Mouse (Mus musculus): Measurements from ENCODE around the gene Spem1.

The Spem1 gene

DNA sequence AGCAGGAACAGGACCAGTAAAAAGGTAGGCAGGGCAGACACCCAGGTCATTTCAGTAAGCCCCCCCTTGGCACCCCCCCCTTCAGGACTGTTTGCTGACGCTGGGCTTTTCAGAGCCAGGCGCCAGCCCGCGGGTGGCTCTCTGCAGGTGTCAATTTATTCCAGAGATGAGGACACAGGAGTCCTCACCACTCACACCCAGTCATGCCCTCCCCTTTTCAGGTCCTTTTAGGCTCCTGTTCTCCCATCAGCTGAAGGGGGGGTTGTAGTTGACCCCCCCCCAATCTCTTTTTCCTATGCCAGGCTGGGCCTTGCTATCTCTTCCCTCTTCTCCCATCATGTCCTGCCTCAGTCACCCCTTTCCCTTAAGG, 14.0 kb upstream of the Spem1 start:
- peak in 1 of 2 experiments; percentile 56 for DNase-seq

DNA sequence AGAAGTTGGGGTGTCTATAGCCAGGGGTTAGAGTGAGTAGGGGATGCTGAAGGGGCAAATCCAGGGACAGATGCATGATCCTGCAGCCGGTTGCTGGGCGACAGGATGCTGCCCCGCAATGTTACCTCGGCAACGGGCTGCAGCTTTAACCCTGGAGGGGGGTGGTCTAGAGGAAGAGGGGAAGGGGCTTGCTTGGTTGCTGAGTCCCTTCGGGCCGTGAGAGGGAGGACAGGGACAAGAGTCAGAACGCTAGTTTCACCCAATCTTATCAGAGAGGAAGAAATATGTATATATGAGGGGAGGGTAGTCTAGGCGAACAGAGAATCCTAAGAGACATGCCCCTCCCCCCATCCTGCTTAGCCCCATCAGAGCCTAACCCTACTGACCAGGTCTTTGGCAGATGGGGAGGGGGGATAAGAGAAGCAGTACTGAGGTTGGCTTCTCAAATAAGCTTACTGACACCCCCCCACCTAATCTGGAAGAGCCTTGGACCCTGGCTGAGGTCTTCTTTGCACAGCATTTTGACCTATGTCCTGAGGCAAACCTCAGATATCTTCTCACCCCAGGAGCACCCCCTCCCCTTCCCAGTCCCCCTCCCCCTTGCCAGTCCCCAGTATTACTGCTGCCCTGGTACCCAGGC, 13.5 kb upstream of the Spem1 start:
- DNase-seq, result peak in 1 of 2 experiments; percentile 50

DNA sequence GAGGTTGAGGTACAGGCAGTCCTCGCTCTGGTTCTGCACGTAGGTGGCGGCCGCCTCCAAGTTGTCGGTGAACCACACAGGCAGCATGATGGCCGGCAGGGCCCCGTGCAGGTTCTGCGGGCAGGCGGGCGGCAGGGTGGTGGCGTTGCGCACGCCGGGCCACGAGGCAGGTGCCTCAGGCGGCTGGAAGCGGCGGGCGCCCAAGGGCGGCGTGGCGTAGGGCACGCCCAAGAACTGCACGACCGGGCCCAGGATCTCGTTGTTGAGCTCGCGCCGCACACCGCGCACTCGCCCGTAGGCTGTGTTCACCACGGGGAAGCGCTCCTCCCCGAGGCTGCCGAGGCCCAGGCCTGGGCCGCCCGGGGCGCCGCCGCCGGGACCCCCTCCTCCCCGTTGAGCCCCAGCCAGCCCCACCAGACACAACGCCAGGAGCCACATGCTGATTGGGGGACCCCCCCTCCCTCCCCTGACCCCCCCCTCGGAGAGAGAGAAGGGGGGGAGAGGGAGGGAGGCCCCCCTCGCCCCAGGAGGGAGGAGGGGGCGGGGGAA, 12.1 kb upstream of the Spem1 start:
- DNase-seq, result no peak

DNA sequence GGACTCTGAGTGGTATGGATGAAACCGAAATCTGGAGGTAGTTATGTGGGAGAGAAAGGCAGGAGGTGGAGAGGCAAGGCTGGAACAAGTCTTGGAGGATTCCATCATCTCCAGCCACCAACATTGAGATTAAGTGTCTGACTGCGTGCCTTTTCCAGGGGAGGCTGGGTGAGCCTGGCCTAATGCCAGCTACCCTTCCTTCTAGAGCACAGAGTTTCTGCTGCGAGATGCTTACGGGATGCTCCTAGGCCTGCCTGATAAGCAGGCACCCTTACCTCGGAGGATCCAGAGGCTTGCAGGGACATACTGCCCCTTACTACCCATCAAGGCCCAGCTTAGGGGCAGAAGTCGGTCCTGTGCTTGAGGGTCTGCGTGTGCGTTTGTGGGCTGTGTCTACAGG, 11.6 kb upstream of the Spem1 start:
- no peak for DNase-seq

DNA sequence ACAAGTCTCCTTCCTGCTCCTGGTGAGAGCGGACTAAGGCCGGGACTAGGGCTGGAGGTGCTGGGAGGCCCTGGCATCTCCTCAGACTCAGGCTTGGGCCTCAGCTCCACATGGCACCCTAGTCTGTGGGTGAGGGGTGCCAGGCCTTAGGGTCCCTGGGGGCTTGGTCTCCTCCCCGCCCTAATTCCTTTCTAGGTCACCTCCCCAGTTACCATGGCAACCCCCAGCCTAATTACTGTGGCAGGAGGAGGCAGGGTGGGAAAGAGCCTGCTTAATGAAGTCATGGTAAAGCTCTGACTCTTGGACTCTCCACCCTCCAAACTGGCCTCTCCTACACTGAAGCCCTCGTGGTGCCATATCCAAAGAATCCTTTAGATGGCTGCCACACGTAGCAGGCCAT, 6.9 kb upstream of the Spem1 start:
- DNase-seq, result peak; percentile 57 to 60

DNA sequence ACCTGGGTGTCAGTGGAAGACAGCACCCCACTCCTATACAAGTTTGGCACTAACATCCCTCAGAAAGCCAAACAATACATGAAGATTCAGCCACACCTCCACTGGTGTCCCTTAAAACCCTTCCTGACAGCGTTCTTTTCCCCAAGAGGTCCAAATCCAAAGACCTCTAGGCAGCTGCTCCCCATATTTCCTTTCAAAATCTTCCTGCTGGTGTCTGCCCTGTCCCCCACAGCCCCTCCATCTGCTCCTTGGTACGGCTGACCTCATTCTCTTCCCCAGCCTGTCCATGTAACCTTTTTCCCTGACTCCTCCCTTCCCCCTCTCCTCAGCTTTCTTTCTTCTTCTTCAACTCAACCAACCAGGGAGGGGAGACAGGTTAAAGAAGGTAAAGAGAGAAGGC, 1.5 kb upstream of the Spem1 start:
- peak in 1 of 2 experiments; percentile 61 for DNase-seq

DNA sequence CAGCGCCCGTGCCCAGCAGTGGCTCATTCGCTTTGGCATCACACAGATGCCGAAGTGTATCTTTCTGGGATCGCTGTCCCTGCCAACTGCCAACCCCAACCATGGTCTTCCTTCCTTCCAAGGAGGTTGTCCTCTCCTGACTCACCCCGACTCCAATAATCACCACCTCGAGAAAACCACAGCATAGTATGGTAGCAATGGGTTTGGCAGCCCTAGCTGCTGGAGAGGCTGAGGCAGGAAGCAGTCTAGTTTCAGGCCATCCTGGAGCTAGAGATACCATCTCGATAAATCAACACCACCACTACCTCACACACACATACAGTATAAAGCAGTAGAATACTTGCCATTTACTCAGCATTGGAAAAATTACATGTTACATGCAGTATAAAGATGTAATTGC, 3.1 kb downstream of the Spem1 start:
- no peak for DNase-seq

DNA sequence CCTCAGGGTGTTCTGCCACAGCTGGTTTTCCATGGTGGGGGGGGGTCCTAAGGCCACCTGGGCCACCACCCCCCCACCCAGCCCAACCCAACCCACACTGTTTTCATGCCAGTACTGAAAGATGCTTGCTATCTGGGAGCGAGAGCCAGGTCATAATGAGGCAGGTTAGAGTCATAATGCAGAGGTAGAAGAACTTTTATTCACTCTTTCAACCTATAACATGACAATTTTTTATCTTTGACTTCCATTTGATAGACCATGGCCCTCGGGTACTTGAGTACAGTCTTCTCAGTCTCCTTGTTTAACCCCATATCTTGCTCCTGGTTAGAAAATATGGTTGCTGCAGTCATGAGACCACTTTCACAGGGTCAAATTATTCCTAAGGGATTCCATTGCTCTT, 3.6 kb downstream of the Spem1 start, which contains the start of gene Spem2:
TSS of gene Spem2 (minus strand) at position 101 of the 400 bp plus-strand sequence.
- DNase-seq, result no peak

DNA sequence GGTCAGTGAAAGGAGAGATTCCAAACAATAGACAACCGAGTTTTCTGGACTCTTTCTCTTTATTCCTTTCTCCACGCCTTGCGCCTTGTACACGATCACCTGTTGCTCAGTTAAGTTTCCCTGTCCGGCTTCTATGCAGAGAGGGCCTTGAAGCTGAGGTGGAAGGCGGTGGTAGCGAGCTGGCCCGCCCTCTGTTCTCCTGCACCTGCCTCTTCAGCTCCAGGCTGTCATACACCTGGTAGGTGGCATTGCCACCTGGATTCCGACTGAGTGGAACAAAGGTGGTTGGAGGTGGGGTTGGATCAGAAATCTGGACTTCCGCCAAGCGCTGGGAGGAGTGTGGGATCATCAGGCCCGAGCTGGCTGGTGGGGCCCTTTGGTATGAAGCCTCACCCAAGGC, 5.5 kb downstream of the Spem1 start:
- DNase-seq, result no peak

DNA sequence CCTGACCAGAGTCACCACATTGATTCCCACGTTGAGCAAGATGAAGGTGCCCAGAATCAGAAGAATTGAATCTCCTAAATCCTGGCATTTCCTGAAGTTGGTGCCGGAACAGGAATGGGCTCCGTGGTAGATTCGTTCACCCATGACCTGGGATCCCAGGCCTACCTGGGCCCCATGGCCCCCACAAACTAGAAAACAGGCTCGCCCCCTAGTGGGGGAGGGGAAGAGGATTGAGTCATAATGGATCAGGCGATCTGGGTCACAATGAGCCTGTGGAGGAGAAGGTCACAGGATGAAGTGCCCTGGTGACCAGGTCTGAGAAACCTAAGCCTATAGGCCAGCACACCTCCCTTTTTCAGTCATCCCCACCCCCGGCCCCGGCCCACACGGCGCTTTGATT, 6.8 kb downstream of the Spem1 start, which contains the start of gene Gm39566:
TSS of gene Gm39566 (minus strand) at position 144 of the 400 bp plus-strand sequence.
- DNase-seq, result no peak

DNA sequence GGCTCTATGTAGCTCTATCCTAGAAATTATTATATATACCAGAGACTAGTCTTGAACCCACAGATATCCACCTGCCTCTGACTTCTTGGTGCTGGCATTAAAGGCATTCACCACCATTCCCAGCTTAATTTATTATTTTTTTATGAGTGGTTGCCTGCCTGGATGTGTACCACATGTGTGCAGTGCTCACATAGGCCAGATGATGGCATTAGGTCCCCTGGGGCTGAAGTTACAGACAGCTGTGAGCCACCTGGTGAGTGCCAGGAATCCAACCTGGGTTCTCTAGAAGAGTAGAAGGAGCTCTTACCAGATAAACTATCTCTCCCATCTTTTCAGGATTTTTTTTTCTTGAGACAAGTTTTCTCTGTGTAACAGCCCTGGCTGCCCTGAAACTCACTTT, 11.7 kb downstream of the Spem1 start:
- DNase-seq, result no peak

DNA sequence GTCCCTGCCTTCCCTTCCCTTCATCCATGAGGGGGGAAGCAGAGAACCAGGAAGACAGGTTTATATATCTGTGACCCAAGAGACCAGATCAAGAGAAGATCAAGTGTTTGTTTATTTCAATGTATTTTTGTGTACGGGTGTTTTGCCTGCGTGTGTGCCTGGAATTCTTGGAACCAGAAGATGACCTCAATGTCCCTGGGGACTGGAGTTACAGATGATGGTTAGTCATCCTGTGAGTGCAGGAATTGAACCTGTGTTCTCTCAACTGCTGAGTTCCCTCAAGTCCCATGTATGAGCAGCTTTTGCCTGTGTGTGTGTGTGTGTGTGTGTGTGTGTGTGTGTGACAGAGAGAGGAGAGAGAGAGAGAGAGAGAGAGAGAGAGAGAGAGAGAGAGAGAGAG, 14.3 kb downstream of the Spem1 start:
- DNase-seq, result no peak

DNA sequence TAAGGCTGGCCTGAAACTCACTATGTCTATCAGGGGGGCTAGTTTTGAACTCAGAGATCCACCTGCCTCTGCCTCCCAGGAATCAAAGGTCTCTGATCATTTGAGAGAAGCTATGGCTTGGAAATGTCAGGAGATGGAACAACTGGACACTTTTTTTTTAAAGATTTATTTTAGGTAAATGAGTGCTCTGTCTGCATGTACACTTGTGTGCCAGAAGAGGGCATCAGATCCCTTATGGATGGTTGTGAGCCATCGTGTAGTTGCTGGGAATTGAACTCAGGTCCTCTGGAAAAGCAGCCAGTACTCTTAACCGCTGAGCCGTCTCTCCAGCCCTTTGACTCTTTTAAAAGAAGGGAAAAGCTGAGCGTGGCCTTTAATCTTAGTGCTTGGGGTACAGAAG, 15.6 kb downstream of the Spem1 start:
- no peak for DNase-seq

DNA sequence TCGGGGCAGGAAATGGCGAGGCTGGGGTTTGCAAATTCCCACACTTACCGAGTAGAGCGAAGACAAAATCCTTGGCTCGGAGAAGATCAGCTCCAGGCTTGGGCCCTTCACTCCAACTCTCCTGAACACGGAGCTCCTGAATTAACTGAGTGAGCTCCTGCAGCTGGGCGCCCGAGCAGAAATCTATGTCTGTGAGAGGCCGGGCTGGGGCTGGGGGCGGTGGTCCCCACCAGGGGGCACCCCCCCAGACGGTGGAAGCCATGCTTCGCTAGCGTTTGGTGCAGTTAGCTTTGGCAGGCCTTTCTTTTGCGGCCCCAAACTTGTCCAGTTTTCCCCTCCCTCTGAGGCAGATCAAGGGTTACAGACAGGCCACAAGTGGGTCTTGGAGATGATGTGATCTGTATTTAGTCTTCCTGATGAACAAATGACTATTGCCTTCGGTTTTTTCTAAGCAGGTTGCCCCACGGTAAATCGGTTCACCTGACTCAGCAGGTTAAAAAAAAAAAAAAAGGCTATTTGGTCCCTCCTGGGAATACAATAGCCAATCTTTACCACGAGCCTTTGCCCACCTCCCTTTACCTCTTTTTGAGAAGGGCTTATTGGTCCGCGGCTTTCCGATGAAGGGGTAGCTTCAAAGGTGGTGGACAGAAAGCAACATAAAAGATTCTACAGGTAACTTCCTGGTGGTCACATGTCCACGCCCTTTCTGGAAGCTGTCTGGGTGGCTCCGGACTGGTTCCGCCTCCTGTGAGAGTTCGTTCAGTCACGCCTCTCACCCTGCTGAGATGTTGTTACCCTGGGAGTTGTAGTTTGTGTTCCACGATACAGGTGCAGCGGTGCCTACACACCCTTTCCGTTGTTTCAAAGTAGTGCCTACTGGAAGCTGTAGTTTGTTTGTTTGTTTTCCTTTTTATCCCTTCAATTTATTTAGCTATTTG, 16.7 kb downstream of the Spem1 start, which contains the start of gene Tmem102:
TSS of gene Tmem102 (minus strand) at position 653 of the 938 bp plus-strand sequence.
- DNase-seq, result no peak

DNA sequence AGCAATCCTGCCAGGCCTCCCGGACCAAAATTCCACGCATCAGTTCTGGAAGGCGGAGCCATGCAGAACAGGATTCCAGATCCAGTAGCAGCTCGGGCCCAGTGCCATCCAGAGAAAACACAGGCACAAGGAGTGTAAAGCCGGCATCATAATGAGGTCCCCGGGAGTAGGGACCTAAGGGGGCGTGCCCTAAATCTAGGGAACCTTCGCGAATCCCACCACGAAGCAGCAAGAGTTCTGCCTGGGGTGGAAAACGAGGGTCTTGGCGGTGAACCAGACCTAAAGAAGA, 17.4 kb downstream of the Spem1 start:
- peak in 1 of 2 experiments; percentile 45 for DNase-seq

DNA sequence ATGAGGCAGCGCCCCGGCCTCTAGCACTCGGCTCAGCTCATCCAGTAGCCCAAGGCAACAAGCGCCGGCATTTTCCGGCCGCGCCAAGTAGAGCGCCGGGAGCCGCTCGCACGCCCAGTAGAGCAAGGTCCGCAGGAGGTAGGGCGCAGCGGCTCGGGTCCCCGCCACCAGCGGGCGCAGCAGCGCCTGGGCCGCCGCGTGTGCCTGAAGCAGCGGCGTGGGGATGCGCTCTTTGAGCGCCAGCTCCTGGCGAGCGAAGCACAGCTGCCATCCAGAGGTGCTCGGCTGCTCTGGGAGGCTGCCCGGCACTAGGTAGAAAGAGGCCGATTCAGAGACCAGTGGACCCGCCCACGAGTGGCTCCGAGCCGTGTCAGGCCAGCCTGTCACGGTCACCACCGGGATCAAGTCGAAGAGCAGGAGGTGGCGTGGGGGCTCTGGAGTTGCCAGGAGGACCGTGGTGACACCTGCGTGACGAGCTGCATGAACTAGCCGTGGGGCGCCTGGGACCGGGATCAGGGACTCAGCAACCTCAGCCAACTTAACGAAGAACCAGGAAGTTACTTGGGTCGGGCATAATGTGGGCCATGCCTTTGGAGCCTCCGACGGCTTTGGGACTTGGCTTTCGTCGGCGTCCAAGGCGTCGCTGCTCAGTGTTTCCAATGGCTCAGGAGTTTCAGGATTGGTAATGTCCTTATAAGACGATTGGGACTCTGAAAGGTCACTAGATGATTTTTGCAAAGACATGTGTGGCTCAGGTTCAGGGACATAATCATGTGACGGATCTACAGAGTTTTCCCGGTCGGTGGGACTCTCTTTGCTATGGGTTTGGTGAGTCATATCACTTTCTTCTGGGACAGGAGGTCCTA, 18.0 kb downstream of the Spem1 start:
- peak; percentile 68 to 70 for DNase-seq

DNA sequence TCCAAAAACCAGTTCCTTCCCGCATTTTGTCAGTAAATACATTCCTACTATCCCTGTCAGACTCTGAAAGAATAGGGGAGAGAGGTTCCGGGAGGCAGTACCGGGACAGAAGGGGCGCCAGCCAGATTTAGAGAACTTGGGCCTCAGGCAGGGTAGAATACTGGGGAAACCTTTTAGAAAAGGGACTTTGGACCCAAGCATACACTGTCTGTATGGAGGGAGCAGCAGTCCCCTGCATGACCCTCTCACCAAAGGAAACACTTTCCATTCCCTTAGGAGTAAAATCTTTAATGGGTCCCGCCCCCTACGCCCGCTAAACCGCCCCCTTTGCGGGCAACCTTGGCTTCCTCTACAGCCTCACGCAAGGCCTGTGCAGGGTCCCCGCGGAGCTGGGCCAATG, 18.7 kb downstream of the Spem1 start:
- DNase-seq, result peak in 1 of 2 experiments; percentile 31

DNA sequence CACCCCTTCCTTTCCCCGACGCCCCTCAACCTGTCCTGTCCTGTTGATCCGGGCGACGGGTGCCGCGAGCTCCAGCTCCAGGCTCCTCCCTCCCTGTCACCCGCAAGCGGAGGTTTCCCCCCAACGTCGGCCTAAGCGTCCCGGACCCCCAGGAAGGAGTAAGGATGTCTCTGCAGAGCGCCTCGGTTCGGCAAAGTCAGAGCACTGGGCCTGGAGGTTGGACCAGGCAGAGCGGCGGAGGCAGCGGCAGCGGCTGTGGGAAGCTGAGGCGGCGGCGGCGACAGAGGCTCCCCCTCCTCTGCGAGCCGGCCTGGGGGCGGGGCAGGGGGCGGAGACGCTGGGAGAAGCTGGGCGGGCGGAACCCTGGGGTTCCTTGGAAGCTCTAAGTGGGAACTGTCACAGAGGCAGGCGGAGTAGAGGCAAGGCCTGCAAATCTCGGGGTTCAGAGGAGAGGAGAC, 19.3 kb downstream of the Spem1 start:
- peak; percentile 90 to 96 for DNase-seq

DNA sequence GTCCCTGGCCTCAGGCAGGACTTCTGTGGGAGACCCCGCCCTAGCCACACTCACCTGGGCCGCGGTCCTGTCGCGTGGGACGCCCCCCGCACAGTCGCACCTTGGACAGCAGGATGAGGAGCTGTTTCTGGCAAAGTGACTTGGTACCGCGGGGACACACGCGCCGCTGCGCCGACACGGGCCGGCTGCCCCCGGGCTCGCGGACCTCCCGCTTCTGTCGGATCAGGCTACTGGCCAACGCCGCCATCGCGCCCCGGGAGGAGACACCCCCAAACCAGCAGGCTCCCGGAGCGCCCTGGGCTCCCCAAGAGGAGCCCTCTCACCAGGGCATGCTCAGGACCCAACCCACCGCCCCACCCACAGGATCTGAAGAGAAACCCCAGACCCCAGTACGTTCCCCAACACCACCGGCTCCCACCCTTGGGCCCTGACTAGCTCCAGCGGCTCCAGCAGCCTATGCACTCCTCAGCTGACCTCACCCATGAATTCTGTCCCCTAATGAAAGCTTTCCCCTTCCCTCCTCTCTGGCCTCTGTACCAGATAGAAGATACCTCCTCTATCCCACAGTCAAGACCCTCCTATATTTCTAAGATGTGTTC, 20.5 kb downstream of the Spem1 start, which contains the start of gene Fgf11:
TSS of gene Fgf11 (minus strand) at position 479 of the 599 bp plus-strand sequence.
- DNase-seq, result peak; percentile 43 to 56

DNA sequence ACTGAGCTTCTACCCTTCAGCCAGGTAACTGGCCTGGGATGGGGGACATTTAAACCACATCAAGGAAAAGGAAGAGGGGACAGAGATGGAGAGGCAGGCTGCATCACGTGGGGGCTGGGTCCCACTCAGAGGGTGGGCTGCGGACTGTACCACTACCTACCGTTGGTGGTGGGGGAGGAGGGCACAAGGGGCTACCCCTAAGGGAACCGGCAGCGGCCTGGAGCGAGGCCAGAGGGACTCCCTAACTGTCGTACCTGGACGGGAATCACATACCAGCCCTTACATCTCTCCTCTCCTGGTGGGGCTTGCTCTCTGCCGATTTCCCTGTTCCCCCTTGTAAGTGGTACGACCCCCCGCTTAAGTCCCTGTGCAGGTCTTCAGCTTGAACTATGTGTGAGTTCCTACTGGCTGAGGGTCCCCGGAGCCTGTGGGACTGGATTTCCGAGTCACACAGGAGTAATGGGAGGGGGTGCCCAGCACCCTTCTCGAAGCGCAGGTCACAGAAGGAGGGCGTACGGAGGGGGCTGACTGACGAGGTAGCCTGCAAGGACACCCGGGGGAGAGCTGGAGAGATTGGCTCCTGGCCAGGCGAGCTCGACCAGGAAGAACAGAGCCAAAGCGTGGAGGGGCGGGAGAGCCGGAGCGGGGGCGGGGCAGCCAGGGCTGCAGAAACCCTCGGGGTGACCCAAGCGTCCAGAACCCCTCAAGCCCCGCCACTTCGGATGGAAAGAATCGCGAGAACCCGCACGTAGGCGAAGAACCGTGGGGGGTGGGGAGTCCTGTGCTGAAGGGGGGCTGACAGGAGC, 21.4 kb downstream of the Spem1 start:
- DNase-seq, result peak; percentile 87 to 90

DNA sequence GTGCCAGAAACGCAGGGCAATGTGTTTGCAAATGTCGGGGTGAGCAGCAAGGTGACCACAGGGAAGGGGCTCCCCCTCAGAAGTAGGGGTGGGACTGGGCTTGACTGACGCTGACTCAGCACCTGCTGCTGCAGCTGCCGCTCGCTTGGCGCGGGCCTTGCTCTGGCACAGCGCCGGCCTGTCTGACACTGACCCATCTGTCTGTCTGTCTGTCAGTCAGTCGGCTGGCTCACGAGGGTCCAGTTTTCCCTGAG, 21.9 kb downstream of the Spem1 start:
- peak; percentile 90 to 92 for DNase-seq

All from cerebellum, postnatal 10 days (tissue).